Mouse (Mus musculus): Measurements from ENCODE around the gene Aldoc. TPM values are rescaled to one million over a fixed set of nuclear protein-coding genes. Genes with fewer than 3 reads are reported as not detected.

Gene Aldoc
- polyA plus RNA-seq, 1 experiment from 2014 or later = 152 TPM

GRCm38 (mm10) chr11:78367456-78368225, 44.9 kb downstream of the Aldoc start:
- Histone ChIP-seq H3K9ac (replicated peaks; ENCODE audit: low read depth, low read length) (no peak overlapping the region), H3K36me3 (ENCODE audit: control insufficient read depth, insufficient read depth) (no peaks in the 10 kb centered on the region), H3K9me3 (ENCODE audit: control insufficient read depth, low read length) (no peaks in the 10 kb centered on the region), H3K4me2 (ENCODE audit: low read length) (no peak overlapping the region), H3K27ac (ENCODE audit: low read length) (no peak overlapping the region), H3K27me3 (replicated peaks; ENCODE audit: control insufficient read depth, insufficient read depth, low read length) (no peaks in the 10 kb centered on the region), H3K4me1 (replicated peaks; ENCODE audit: control insufficient read depth, insufficient read depth, low read length) (no peaks in the 10 kb centered on the region), H3K4me3 (replicated peaks; ENCODE audit: low read length) (no peak overlapping the region)
- WGBS = 92% methylated on average over 15 of the region's 15 CpGs
- no peak for ATAC-seq

- Histone ChIP-seq H3K36me3 (ENCODE audit: control insufficient read depth, insufficient read depth) (no peaks in the 10 kb centered on the region), H3K4me1 (replicated peaks; ENCODE audit: control insufficient read depth, insufficient read depth, low read length) (no peaks in the 10 kb centered on the region), H3K4me3 (replicated peaks; ENCODE audit: low read length) (no peak overlapping the region), H3K27me3 (replicated peaks; ENCODE audit: control insufficient read depth, insufficient read depth, low read length) (no peaks in the 10 kb centered on the region), H3K4me2 (ENCODE audit: low read length) (no peak overlapping the region), H3K27ac (ENCODE audit: low read length) (no peak overlapping the region), H3K9me3 (ENCODE audit: control insufficient read depth, low read length) (no peaks in the 10 kb centered on the region), H3K9ac (replicated peaks; ENCODE audit: low read depth, low read length) (no peak overlapping the region)
- ATAC-seq = no peak
- 56% methylated on average over 1 of the region's 1 CpGs for WGBS
These were observed 47.6 kb downstream of the Aldoc start for GRCm38 (mm10) chr11:78370389-78370788.

- no peak for ATAC-seq
These were observed 48.9 kb downstream of the Aldoc start for GRCm38 (mm10) chr11:78371711-78372110.

GRCm38 (mm10) chr11:78372166-78372565, 49.4 kb downstream of the Aldoc start:
- Histone ChIP-seq H3K27ac (ENCODE audit: low read length) (no peak overlapping the region), H3K4me2 (ENCODE audit: low read length) (no peak overlapping the region), H3K9me3 (ENCODE audit: control insufficient read depth, low read length) (no peaks in the 10 kb centered on the region), H3K36me3 (ENCODE audit: control insufficient read depth, insufficient read depth) (no peaks in the 10 kb centered on the region), H3K4me1 (replicated peaks; ENCODE audit: control insufficient read depth, insufficient read depth, low read length) (no peaks in the 10 kb centered on the region), H3K9ac (replicated peaks; ENCODE audit: low read depth, low read length) (no peak overlapping the region), H3K4me3 (replicated peaks; ENCODE audit: low read length) (no peak overlapping the region), H3K27me3 (replicated peaks; ENCODE audit: control insufficient read depth, insufficient read depth, low read length) (no peaks in the 10 kb centered on the region)
- no peak for ATAC-seq
- WGBS = 89% methylated on average over 3 of the region's 3 CpGs

More at GRCm38 (mm10) chr11:78371711-78372110, 48.9 kb downstream of the Aldoc start:
- no peak overlapping the region for H3K27ac ChIP-seq (ENCODE audit: low read length)
- H3K36me3 ChIP-seq (ENCODE audit: control insufficient read depth, insufficient read depth) = no peaks in the 10 kb centered on the region
- H3K4me1 ChIP-seq (replicated peaks; ENCODE audit: control insufficient read depth, insufficient read depth, low read length) = no peaks in the 10 kb centered on the region
- 90% methylated on average over 11 of the region's 11 CpGs for WGBS
- no peak overlapping the region for H3K4me3 ChIP-seq (replicated peaks; ENCODE audit: low read length)
- H3K27me3 ChIP-seq (replicated peaks; ENCODE audit: control insufficient read depth, insufficient read depth, low read length) = no peaks in the 10 kb centered on the region
- H3K9me3 ChIP-seq (ENCODE audit: control insufficient read depth, low read length) = no peaks in the 10 kb centered on the region
- no peak overlapping the region for H3K9ac ChIP-seq (replicated peaks; ENCODE audit: low read depth, low read length)
- no peak overlapping the region for H3K4me2 ChIP-seq (ENCODE audit: low read length)

GRCm38 (mm10) chr11:78372610-78373009, 49.8 kb downstream of the Aldoc start:
- WGBS = 58% methylated on average over 7 of the region's 7 CpGs
- Histone ChIP-seq H3K9ac (replicated peaks; ENCODE audit: low read depth, low read length) (no peak overlapping the region), H3K27me3 (replicated peaks; ENCODE audit: control insufficient read depth, insufficient read depth, low read length) (no peaks in the 10 kb centered on the region), H3K27ac (ENCODE audit: low read length) (no peak overlapping the region), H3K36me3 (ENCODE audit: control insufficient read depth, insufficient read depth) (no peaks in the 10 kb centered on the region), H3K4me3 (replicated peaks; ENCODE audit: low read length) (no peak overlapping the region), H3K4me2 (ENCODE audit: low read length) (no peak overlapping the region), H3K9me3 (ENCODE audit: control insufficient read depth, low read length) (no peaks in the 10 kb centered on the region), H3K4me1 (replicated peaks; ENCODE audit: control insufficient read depth, insufficient read depth, low read length) (no peaks in the 10 kb centered on the region)
- no peak for ATAC-seq

- no peak overlapping the region for H3K27ac ChIP-seq (ENCODE audit: low read length)
- H3K9ac ChIP-seq (replicated peaks; ENCODE audit: low read depth, low read length) = no peak overlapping the region
- H3K27me3 ChIP-seq (replicated peaks; ENCODE audit: control insufficient read depth, insufficient read depth, low read length) = no peaks in the 10 kb centered on the region
- ATAC-seq = no peak
- no peaks in the 10 kb centered on the region for H3K36me3 ChIP-seq (ENCODE audit: control insufficient read depth, insufficient read depth)
- H3K4me1 ChIP-seq (replicated peaks; ENCODE audit: control insufficient read depth, insufficient read depth, low read length) = no peaks in the 10 kb centered on the region
- no peaks in the 10 kb centered on the region for H3K9me3 ChIP-seq (ENCODE audit: control insufficient read depth, low read length)
- no peak overlapping the region for H3K4me2 ChIP-seq (ENCODE audit: low read length)
- 85% methylated on average over 8 of the region's 8 CpGs for WGBS
- H3K4me3 ChIP-seq (replicated peaks; ENCODE audit: low read length) = no peak overlapping the region
These were observed 51.4 kb downstream of the Aldoc start for GRCm38 (mm10) chr11:78374147-78374546.

Other genes starting within 250 kb of the Aldoc start
- gene Eral1, start 242.6 kb upstream of the Aldoc start, polyA plus RNA-seq (2015; fragmentation: Nextera tagmentation; extraction: Ambion mirVana) = 34.2 and 34.3 TPM in 2 replicates
- gene Fam222b, start 228.3 kb upstream of the Aldoc start, polyA plus RNA-seq (2015; fragmentation: Nextera tagmentation; extraction: Ambion mirVana) = 18.8 and 21.1 TPM in 2 replicates
- gene Traf4, start 157.4 kb upstream of the Aldoc start, polyA plus RNA-seq (2015; fragmentation: Nextera tagmentation; extraction: Ambion mirVana) = 122 and 124 TPM in 2 replicates
- 5.1 and 6.0 TPM in 2 replicates for gene Nek8, start 146.3 kb upstream of the Aldoc start, polyA plus RNA-seq (2015; fragmentation: Nextera tagmentation; extraction: Ambion mirVana)
- gene Tlcd1, start 146.3 kb upstream of the Aldoc start, polyA plus RNA-seq (2015; fragmentation: Nextera tagmentation; extraction: Ambion mirVana) = 5.4 and 6.5 TPM in 2 replicates
- 758 and 831 TPM in 2 replicates for gene Rpl23a, start 139.4 kb upstream of the Aldoc start, polyA plus RNA-seq (2015; fragmentation: Nextera tagmentation; extraction: Ambion mirVana)
- 53.9 and 56.9 TPM in 2 replicates for gene Rab34, start 134.5 kb upstream of the Aldoc start, polyA plus RNA-seq (2015; fragmentation: Nextera tagmentation; extraction: Ambion mirVana)
- gene Proca1, start 129.6 kb upstream of the Aldoc start, polyA plus RNA-seq (2015; fragmentation: Nextera tagmentation; extraction: Ambion mirVana) = 0.94 and 3.0 TPM in 2 replicates
- gene Sdf2, start 77.2 kb upstream of the Aldoc start, polyA plus RNA-seq (2015; fragmentation: Nextera tagmentation; extraction: Ambion mirVana) = 71.8 and 73.0 TPM in 2 replicates
- 33.7 and 34.6 TPM in 2 replicates for gene Supt6, start 77.0 kb upstream of the Aldoc start, polyA plus RNA-seq (2015; fragmentation: Nextera tagmentation; extraction: Ambion mirVana)
- 56.4 and 58.6 TPM in 2 replicates for gene 2610507B11Rik, start 61.2 kb upstream of the Aldoc start, polyA plus RNA-seq (2015; fragmentation: Nextera tagmentation; extraction: Ambion mirVana)
- not detected in 2 replicates for gene BC030499, start 32.1 kb upstream of the Aldoc start, polyA plus RNA-seq (2015; fragmentation: Nextera tagmentation; extraction: Ambion mirVana)
- gene Spag5, start 21.4 kb upstream of the Aldoc start, polyA plus RNA-seq (2015; fragmentation: Nextera tagmentation; extraction: Ambion mirVana) = 21.6 and 22.1 TPM in 2 replicates
- 61.1 and 61.4 TPM in 2 replicates for gene Pigs, start 5.4 kb downstream of the Aldoc start, polyA plus RNA-seq (2015; fragmentation: Nextera tagmentation; extraction: Ambion mirVana)
- 68.6 and 69.1 TPM in 2 replicates for gene Unc119, start 20.5 kb downstream of the Aldoc start, polyA plus RNA-seq (2015; fragmentation: Nextera tagmentation; extraction: Ambion mirVana)
- gene Foxn1, start 63.6 kb downstream of the Aldoc start, polyA plus RNA-seq (2015; fragmentation: Nextera tagmentation; extraction: Ambion mirVana) = not detected in 2 replicates
- not detected in 2 replicates for gene Slc13a2, start 99.2 kb downstream of the Aldoc start, polyA plus RNA-seq (2015; fragmentation: Nextera tagmentation; extraction: Ambion mirVana)
- gene Slc46a1, start 142.7 kb downstream of the Aldoc start, polyA plus RNA-seq (2015; fragmentation: Nextera tagmentation; extraction: Ambion mirVana) = 18.3 and 19.8 TPM in 2 replicates
- 51.6 and 56.6 TPM in 2 replicates for gene Sarm1, start 174.8 kb downstream of the Aldoc start, polyA plus RNA-seq (2015; fragmentation: Nextera tagmentation; extraction: Ambion mirVana)
- gene Vtn, start 176.1 kb downstream of the Aldoc start, polyA plus RNA-seq (2015; fragmentation: Nextera tagmentation; extraction: Ambion mirVana) = 76.0 and 99.3 TPM in 2 replicates
- gene Sebox, start 180.5 kb downstream of the Aldoc start, polyA plus RNA-seq (2015; fragmentation: Nextera tagmentation; extraction: Ambion mirVana) = 0.16 and 0.19 TPM in 2 replicates
- gene Tmem199, start 189.2 kb downstream of the Aldoc start, polyA plus RNA-seq (2015; fragmentation: Nextera tagmentation; extraction: Ambion mirVana) = 78.8 and 86.3 TPM in 2 replicates
- 209 and 214 TPM in 2 replicates for gene Poldip2, start 189.2 kb downstream of the Aldoc start, polyA plus RNA-seq (2015; fragmentation: Nextera tagmentation; extraction: Ambion mirVana)
- gene Tnfaip1, start 213.4 kb downstream of the Aldoc start, polyA plus RNA-seq (2015; fragmentation: Nextera tagmentation; extraction: Ambion mirVana) = 71.5 and 71.8 TPM in 2 replicates
- 111 and 117 TPM in 2 replicates for gene Ift20, start 213.4 kb downstream of the Aldoc start, polyA plus RNA-seq (2015; fragmentation: Nextera tagmentation; extraction: Ambion mirVana)
- 31.1 and 34.9 TPM in 2 replicates for gene Tmem97, start 227.8 kb downstream of the Aldoc start, polyA plus RNA-seq (2015; fragmentation: Nextera tagmentation; extraction: Ambion mirVana)